Mouse (Mus musculus): ENCODE measurements at regions not wholly inside any gene's neighbourhood (a gene's known extent, or its start where the extent isn't known, plus 50 kb on each side); places are given as distances from the start of the nearest gene placed in this dataset.

GRCm38 (mm10) chr16:55492111-55492510 lies 194.3 kb upstream of the Zpld1 start:
- TF ChIP-seq EP300 (IDR thresholded peaks at IDR 0.05) (no peak), CTCF (IDR thresholded peaks at IDR 0.05) (no peak)
